Mouse (Mus musculus): ENCODE measurements at regions not wholly inside any gene's neighbourhood (a gene's known extent, or its start where the extent isn't known, plus 50 kb on each side); places are given as distances from the start of the nearest gene placed in this dataset.

DNA sequence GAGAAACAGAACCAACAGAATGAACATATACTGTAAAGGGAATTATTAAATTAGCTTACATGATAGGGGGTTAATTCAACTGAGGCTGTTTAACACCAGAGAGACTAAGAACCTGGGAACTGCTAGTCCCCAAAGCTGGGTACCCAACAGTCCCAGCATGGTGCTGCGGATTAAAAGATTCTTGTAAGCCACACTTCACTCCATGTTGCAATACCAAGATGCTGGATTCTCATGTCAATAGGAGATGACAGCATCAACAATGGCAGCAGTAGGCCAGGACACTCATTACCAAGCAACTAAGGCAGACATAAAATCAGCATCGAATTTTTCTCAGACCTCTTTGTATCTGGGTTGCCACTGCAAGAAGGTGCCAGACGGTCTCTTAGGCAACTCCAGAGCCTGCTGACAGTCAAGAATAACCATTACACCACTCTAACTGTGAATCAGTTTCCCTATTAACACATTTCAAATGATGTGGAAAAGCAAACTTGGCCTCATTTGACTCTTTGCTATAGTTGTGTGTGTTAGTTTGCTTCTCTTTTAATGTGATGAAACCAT, 79.1 kb upstream of the Gls start:
- no peak for ATAC-seq (ENCODE audit: extremely low read depth, insufficient number of reproducible peaks, low FRiP score, poor library complexity, severe bottlenecking)

GRCm38 (mm10) chr1:52306892-52307291, 73.9 kb upstream of the Gls start:
- no peak for ATAC-seq (ENCODE audit: extremely low read depth, insufficient number of reproducible peaks, low FRiP score, poor library complexity, severe bottlenecking)

DNA sequence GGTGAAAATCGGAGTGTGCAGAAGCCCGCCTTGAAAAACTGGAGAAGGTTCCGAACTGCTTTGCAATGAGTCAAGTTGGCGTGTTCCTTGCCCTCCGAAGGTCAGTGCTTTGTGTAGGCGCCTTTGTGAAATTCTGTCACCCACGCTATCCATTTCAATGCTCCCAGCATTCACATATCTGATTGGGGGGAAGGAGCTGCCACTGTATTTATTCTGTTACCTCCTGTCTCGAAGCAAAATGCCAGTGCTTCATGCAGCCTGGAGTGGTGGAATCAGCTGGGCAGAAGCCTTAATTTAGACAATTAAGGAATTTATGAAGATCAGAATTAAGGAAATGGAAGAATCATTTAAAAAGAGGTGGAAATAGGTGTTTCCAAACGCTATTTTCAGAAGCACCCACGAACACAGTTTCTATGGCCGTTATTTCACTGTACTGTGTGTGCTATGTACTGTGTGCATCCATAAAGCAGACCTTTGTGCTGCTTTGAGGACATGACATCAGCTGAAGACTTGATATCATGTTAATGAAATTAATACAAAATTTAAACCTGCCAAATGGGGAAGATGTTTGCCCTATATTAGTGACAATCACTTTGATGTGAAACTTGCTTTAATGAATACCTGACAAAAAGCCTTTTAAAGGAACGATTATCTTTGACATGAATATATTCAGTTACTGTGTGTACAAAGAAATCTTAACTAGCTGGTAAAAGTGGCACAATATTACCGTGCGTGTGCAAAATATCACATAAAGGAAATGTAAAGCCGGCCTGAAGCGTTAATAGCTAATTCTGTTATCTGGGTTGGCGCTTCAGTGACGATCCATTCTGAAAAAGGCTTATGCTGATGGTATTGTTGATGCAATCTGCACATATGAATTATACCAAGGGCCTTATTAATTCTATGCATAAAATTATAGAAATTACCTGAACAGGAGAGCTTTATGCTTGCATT, 72.9 kb upstream of the Gls start:
- ATAC-seq (ENCODE audit: extremely low read depth, insufficient number of reproducible peaks, low FRiP score, poor library complexity, severe bottlenecking) = no peak

- ATAC-seq (ENCODE audit: extremely low read depth, insufficient number of reproducible peaks, low FRiP score, poor library complexity, severe bottlenecking) = peak; percentile 59
These were observed 69.5 kb upstream of the Gls start for GRCm38 (mm10) chr1:52302557-52302956.

- ATAC-seq (ENCODE audit: extremely low read depth, insufficient number of reproducible peaks, low FRiP score, poor library complexity, severe bottlenecking) = peak; percentile 50; the same call in 1 of the 2 replicates
These were observed 68.2 kb upstream of the Gls start for GRCm38 (mm10) chr1:52301266-52301665.

DNA sequence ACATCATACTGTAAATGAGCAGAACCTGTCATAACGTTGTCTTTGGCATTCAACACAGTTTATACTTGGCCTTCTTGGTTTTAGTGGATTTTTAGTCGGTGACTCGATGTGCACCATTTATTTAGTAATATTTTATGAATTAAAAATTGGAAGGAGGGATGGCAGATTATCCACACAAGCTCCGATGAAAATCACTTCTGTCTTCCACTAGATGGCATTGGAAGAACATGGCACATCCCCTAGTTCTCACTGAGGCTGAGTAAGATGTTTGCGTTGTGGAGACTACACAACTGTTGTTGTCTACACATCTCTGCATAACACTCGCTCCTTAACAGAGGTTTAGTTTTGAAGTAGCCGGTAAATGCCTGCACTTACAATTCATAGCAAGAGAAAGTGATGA, 66.5 kb upstream of the Gls start:
- no peak for ATAC-seq (ENCODE audit: extremely low read depth, insufficient number of reproducible peaks, low FRiP score, poor library complexity, severe bottlenecking)

DNA sequence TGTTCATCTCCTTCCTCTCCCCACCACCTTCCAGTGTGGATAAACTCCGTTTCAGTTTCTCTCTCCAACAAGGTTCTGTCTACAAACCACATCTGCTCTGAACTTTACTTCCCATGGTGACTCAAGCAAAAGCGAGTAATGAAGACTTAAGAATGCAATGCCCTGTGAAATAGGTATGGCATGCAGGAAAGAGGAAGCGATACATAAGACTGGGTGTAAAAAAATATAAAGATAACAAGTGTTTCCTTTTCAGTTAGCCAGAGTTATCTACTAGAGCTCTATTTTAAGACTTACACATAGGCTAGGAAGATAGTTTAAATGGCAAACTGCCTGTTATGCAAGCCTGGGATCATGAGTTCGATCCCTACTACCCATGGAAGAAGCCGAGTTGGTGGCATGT, 65.3 kb upstream of the Gls start:
- peak; percentile 20; the same call in 1 of the 2 replicates for ATAC-seq (ENCODE audit: extremely low read depth, insufficient number of reproducible peaks, low FRiP score, poor library complexity, severe bottlenecking)

- ATAC-seq (ENCODE audit: extremely low read depth, insufficient number of reproducible peaks, low FRiP score, poor library complexity, severe bottlenecking) = no peak
These were observed 63.1 kb upstream of the Gls start for GRCm38 (mm10) chr1:52296178-52296577.

DNA sequence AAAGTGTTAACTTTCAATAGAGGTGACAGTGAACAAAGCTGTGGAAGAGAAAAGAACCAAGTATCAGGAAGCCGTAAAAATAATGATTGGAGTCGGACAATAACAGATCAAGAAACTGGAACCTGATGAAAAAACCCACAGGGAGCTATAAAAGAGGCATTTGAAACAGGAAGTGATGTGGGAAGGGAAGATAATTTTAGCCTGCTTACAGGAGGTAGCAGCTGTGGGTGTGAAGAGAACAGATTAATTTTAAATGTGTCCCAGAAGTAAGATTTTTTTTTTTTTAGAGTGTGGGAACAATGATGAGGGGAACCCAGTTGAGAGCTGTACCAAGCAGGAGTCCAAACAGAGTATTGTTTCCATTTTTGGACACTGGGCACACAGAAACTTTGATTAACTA, 61.5 kb upstream of the Gls start:
- ATAC-seq (ENCODE audit: extremely low read depth, insufficient number of reproducible peaks, low FRiP score, poor library complexity, severe bottlenecking) = no peak

- ATAC-seq (ENCODE audit: extremely low read depth, insufficient number of reproducible peaks, low FRiP score, poor library complexity, severe bottlenecking) = no peak
These were observed 60.5 kb upstream of the Gls start for GRCm38 (mm10) chr1:52293393-52294099.
